Mouse (Mus musculus) mouse trophoblast stem cell (cell line): ENCODE results near the gene C1qtnf1.

ENCODE experiments used
- in situ Hi-C, 2 experiments: fragments of 300-500 bp; cut with MseI, MboI; formaldehyde crosslinking; loops; 2 replicates in 1 of 2; 3 replicates in 1 of 2; pipeline ENCODE4 v1.15.1; 2025

Gene C1qtnf1

GRCm38 (mm10) chr11:118410479-118410878, 17.5 kb upstream of the C1qtnf1 start:
- in situ Hi-C loops, result no loop called here

DNA sequence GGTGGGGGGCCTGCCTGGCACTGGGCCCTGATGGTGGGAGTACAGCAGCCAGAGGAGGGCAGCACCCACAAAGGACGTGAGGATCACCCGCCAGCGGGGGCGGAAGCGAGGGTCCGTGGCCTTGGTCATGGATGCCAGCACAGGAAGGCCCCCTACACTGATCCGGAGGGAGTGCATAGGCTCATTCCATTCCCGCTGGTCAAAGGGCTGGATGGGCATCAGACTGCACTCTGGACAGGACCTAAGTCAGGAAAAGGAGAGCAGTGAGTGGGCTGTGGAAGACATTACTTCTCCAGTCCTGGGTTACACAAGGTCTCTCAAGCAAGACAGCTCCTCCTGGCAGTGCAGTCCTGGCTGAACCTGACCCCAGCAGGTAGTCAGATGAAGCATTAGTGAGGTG, 16.7 kb upstream of the C1qtnf1 start:
- in situ Hi-C loops, result no loop called here

DNA sequence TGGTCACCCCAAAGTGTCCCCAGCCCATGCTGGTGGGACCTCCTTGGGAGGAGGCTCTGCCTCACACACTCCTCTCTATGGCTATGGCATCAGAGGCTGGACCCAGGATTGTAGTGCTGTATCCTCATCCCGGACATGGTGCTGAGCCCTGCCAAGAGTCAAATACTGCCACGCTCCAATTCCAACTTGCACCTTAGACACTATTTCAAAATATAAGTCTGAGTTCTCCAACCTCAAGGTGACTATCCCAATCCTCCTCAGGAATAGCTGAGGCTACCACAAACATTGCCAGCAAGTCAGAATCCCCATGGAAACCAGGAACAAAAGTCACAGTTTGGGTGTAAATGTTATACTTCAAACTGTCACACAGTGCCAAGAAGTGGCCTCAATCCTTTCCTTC, 15.4 kb upstream of the C1qtnf1 start:
- in situ Hi-C loops, result no loop called here

- in situ Hi-C loops, result no loop called here
Observed at GRCm38 (mm10) chr11:118413055-118413454, 14.9 kb upstream of the C1qtnf1 start.

DNA sequence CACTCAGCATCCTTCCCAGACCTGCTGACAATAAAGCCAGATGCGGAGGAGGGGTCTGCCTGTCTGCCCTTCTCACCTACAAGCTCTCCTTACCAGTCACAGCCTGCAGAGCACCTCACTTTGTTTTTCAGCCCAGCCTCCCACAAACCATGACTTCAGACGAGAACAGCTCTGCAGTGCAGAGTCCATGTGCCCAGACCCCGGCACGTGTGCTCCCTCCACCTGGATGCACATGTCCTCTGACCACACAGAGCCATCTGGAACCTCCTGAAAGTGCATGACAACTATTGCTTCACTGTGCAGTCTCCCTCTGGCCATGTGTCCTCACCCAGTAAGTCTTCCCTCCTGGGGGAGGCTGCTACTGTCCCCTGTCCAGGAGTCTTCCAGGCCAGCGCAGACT, 13.7 kb upstream of the C1qtnf1 start:
- in situ Hi-C loops, result no loop called here

- in situ Hi-C loops, result no loop called here
Observed at GRCm38 (mm10) chr11:118415630-118416029, 12.4 kb upstream of the C1qtnf1 start.

DNA sequence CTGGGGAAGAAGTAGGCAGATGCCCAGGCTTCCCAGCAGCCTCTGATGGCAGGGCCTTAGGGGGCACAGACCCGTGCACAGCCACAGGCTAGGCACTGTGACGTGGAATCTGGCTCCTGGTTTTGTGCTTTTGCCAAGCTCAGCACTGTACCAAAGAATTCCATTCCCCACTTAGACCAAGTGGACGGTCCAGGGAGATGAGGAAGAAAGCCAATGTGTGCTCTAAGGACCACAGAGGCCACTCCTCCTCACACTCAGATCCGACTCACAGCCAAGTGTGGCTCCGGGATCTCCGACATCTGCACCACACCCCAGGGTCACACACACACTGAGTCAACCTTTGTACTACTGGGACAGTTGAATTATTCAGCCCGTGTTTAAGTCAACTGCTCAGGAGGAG, 12.0 kb upstream of the C1qtnf1 start:
- in situ Hi-C loops, result no loop called here

- in situ Hi-C loops, result no loop called here
Observed at GRCm38 (mm10) chr11:118417496-118417895, 10.5 kb upstream of the C1qtnf1 start.

DNA sequence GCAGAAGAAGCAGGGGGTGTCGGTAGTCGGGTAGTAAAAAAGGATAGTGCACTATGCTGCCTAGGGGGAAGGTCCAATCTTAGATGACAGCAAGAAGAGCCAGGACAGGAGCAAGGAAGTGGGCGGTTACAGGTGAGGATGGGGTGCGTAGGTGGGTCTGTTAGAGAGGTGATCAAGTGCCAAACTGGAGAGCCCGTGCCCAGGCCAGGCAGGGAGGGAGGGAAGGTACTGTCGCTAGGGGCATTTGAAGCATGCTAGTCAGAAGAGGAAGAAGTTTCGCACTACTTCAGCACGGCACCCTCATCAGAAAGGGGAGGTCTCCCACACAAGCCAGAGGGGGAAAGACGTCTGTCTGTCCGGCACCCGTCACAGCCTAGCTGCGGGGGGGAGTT, 9.6 kb upstream of the C1qtnf1 start:
- in situ Hi-C loops, result no loop called here

- in situ Hi-C loops, result no loop called here
Observed at GRCm38 (mm10) chr11:118418834-118419504, 9.0 kb upstream of the C1qtnf1 start, which contains the start of gene Cant1. Gene Cant1, minus strand, starts transcription at chr11:118419086.

DNA sequence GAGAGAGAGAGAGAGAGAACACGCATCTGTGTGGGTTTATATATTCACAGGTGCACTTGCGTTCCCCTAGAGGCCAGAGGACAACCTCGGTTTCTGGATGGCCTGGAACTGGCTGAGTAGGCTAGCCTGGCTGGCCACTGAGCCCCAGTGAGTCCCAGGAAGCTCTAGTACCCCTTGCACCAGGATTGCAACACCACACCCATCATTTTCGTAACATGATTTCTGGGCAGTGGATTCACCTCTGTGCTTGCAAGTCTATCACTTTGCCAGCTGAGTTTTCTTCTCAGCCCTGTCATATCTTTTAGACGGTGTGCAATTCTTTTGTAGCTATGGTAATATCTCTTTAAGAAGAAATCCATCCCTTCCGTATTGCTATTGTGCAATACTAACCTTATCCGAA, 7.7 kb upstream of the C1qtnf1 start:
- in situ Hi-C loops, result no loop called here

DNA sequence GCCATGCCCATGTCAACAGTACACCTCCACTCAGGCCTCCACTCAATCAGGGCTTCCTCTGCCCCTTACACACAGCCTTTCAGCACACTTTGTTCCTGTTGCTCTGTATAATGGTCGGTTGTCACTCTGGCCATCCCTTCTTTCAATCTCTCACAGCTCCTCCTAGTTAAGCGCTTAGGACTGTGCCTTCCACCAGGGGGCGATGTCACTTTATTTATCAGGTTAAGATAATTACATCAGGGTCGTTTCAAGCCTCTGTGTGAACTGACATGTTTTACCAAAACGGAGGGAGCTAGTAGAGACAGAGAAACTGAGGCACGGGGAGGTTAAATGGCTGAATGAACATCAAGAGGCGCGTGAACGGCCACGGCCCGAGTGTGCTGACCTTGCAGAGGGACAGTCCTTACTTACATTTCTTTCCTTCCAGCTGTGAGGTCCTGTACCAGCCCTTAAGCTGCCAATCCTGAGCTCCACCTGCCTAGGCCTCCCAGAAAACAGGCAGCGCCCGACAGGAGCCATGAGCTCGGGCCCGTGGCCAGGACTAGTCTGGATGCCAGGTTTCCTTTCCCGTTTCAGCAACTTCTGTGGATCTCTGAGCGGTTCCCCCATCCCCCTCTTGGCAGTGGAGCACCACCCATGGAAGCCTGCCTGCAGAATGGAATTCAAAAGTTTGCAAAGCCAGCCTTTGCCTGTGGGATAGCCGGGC, 4.6 kb upstream of the C1qtnf1 start:
- in situ Hi-C loops, result no loop called here

DNA sequence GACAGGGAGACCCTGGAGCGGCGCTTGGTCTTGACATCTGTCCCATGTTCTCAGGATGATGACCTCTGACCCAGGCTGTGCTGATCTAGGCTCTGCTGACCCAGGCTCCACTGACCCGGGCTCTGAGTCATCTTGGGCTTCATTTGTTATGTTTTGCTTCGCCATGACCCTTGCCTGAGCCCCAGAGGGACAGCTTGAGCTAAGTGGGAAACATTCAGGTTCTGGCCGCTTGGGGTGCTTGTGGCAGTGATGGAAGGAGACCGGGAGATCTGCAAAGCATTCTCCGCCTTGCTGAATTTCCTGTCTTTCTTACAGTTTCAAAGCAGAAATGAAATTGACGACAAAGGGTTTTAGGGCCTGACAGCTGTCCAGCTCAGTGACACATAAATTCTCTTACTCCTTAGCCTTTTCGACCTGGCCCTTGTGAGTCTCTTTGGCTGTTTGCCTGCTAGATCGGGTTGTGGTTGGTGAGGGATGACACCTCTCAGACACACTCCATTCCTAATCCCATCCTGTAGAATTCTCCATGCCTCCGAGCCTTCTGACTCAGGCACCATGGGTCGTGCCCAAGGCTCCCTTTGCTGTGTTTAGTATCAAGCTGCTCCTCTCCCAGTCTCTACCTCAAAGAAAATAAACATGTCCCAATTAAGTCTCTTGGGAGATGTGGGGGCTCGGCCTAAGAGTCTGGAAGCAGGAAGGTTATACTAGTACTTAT, 3.2 kb upstream of the C1qtnf1 start:
- in situ Hi-C loops, result no loop called here

DNA sequence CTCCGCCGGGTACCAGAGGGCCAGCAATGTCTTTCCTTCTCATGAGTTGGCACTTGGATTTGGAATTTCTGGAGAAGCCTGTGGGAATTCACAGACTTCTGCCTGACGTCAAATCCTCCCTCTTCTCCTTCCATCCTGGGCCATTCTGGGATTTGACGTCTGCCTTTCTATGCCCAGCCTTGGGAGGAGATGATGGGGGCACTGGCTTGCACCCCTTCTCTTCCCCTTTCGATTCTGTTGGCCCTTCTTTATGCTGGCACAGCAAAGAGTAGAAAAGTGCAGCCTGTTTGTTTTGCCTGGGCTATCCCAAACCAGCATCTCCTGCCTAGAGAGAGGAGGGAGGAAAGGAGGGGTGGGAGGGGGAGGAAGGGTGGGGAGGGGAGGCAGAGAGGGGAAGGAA, 1.2 kb upstream of the C1qtnf1 start:
- in situ Hi-C loops, result no loop called here

GRCm38 (mm10) chr11:118427266-118427779, 680 bp upstream of the C1qtnf1 start:
- in situ Hi-C loops, result no loop called here

GRCm38 (mm10) chr11:118428460-118428868, 461 bp downstream of the C1qtnf1 start:
- in situ Hi-C loops, result no loop called here

- in situ Hi-C loops, result no loop called here
Observed at GRCm38 (mm10) chr11:118428944-118429709, 1.1 kb downstream of the C1qtnf1 start.

DNA sequence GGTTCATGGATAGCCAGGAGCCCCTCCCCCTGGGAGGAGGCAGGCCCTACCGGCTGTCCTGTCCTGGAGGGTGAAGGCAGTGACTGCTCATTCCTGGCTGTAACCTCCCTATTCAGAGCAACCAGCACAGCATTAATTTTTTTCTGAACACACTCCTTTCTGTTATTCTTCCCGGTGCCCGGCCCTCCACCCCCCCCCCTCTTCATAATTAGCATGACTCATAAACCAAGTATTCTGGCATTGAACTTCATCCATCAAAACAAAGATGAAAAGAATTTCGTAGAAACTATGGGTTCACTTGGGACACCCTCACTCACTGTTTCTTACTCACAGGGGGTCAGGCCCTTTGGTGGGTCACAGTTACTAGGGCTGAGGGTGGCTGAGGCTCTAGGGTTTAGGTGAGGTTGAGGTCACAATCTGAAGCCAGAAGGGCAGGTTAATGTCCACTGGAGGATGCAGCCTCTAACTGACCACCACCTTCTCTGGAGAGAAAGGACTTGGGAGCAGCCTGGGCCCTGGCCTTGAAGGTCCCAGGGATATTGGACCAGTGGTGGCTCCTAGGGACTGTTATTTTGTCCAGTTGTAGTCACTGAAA, 2.4 kb downstream of the C1qtnf1 start:
- in situ Hi-C loops, result no loop called here

DNA sequence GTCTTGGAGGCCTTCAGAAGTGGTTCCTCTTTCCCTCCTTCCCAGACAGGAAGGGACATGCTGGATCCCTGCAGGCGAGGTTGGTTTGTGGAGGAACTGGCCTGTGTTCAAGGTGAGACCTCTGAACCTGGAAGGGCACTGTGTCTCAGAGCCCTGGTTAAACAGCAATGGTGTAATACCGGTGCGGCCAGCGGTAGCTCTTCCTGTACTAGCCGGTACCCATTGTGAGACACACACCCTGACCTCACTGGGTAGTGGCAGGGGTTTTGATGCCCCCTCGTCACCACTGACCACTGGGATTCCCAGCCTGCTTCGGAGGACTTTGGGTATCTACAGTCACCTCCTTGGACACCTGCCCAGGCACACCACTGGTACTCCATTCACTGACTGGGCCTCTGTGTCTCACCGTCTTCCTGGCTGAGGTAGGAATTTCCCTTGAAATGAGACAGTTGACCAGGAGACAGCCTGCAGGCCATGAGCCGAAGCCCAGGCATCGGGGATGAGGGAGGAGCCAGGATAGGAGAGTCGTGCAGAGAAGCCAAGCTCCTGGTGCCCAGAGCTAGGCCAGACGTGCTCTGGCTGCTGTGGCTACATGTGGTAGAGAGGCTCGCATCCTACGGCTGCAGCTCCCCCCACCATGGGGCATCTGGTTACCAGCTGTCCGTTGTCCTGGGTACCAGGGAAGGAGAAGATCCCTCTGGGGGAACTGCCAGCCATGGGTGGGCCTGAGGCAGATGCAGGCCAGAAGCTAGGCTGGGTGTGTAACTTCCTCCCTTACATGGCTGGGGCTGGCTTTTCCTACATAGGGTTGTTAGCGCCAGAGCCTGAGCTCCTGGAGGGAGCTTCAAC, 3.3 kb downstream of the C1qtnf1 start:
- in situ Hi-C loops, result no loop called here

DNA sequence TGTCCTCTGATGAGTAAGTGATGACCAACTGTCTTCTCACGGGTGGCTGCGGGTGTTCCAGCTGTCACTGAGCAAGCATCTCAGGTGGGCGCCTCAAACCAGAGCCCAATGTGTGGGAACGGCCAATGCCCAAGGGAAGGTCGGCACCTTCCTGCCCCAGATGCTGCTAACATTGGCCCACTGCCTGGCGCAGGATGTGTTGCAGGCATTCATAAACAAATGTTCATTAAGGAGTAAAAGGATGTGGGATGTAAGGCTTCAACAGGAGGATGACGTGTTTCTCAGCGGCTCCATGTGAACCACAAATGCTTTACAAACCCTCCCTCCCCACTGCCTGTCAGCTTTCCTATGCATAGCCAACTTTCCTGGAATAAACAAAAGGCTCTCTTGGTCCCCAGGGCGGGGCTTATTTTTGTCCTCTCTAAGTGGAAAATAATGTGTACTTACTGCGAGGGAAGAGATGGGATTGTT, 5.4 kb downstream of the C1qtnf1 start:
- in situ Hi-C loops, result no loop called here
